Mouse (Mus musculus): ENCODE results near the gene Zfp446. TPM values are rescaled to one million over a fixed set of nuclear protein-coding genes. Genes with fewer than 3 reads are reported as not detected.

The Zfp446 gene
- total and polyA plus RNA-seq, 3 experiments, result 7.8 to 12.9 (median 12.8) TPM

- 0 out of 2 replicates have a peak, but pooled peaks cover 3% of the 10 kb centered on the region for H3K79me2 ChIP-seq (replicated peaks; ENCODE audit: control insufficient read depth, extremely low read depth, insufficient read depth, poor library complexity, severe bottlenecking)
- in situ Hi-C loops (cut with MboI; ENCODE audit: low pct_ligation_motif_present, low pct_unique_long_range_greater_than_20kb, low sequenced_read_pairs), result loop anchor here (5.0 to 25.0 kb wide), 4 partner anchors 36 to 519 kb away; partner anchors contain the start of gene Zfp606
- no peak overlapping the region for H3K4me3 ChIP-seq (replicated peaks in 1 of 3; ENCODE audit: low read depth in 2 of 3, low read length in 2 of 3, poor library complexity in 1 of 3)
Observed at GRCm38 (mm10) chr7:13006011-13006410, 28.4 kb downstream of the Zfp446 start.

DNA sequence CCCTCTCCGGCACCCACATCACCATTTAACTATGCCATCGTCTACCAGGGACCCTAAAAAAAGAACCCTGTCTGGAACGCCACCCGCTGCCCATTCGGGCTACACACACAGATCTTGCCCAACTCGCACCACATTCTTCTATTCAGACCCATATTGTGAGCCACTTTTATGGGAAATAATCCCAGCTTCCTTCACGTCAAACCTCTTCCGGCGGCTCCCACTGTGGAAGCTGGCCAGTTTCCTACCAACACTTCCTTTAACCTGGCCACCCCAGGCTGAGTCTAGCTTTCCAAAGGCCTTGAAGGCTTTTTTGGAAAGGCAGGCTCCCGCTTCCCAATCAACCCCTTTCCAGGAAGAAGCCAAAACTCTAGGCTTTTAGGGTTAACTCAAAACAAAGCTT lies 28.9 kb downstream of the Zfp446 start:
- H3K79me2 ChIP-seq (replicated peaks; ENCODE audit: control insufficient read depth, extremely low read depth, insufficient read depth, poor library complexity, severe bottlenecking), result 0 out of 2 replicates have a peak, but pooled peaks cover 3% of the 10 kb centered on the region
- H3K4me3 ChIP-seq (replicated peaks in 1 of 3; ENCODE audit: low read depth in 2 of 3, low read length in 2 of 3, poor library complexity in 1 of 3), result no peak overlapping the region
- H3K27me3 ChIP-seq (replicated peaks), result no peaks in the 10 kb centered on the region
- DNase-seq (ENCODE audit: extremely low read depth), result no peak
- H3K9me3 ChIP-seq (replicated peaks; ENCODE audit: low read length), result no peaks in the 10 kb centered on the region
- no peak overlapping the region for H3K9ac ChIP-seq (ENCODE audit: insufficient read depth, low read depth)
- dilution Hi-C loops (cut with MboI; ENCODE audit: extremely low pct_ligation_motif_present, extremely low pct_unique_long_range_greater_than_20kb, low sequenced_read_pairs) (no loop called here), in situ Hi-C loops (cut with MboI; ENCODE audit: low pct_ligation_motif_present, low pct_unique_long_range_greater_than_20kb, low sequenced_read_pairs) (loop anchor here (5.0 to 25.0 kb wide), 4 partner anchors 36 to 519 kb away; partner anchors contain the start of gene Zfp606)
- H3K27ac ChIP-seq (ENCODE audit: insufficient read depth, low read depth), result no peak overlapping the region
- peaks cover 25 to 39% of the 10 kb centered on the region in 2 experiments for H3K36me3 ChIP-seq (replicated peaks in 1 of 2; ENCODE audit: control insufficient read depth in 1 of 2, insufficient read depth in 1 of 2, low read length in 1 of 2)
- TF ChIP-seq EP300 (IDR thresholded peaks at IDR 0.05; ENCODE audit: low read length) (no peak), ZKSCAN1 (IDR thresholded peaks at IDR 0.05; ENCODE audit: borderline replicate concordance, low read depth, low read length) (no peak), HCFC1 (IDR thresholded peaks at IDR 0.05; ENCODE audit: low read depth, low read length) (no peak), RCOR1 (conservative IDR thresholded peaks at IDR 0.05; ENCODE audit: low read depth, low read length) (no peak), KAT2A (IDR thresholded peaks at IDR 0.05; ENCODE audit: insufficient replicate concordance, low read length) (no peak), BHLHE40 (IDR thresholded peaks at IDR 0.05; ENCODE audit: low read depth, low read length) (no peak), GABPA (IDR thresholded peaks at IDR 0.05; ENCODE audit: insufficient replicate concordance, low read depth, low read length) (no peak), SIN3A (IDR thresholded peaks at IDR 0.05; ENCODE audit: low read length) (no peak), MEF2A (IDR thresholded peaks at IDR 0.05; ENCODE audit: borderline replicate concordance, low read depth, low read length) (no peak), ZNF384 (IDR thresholded peaks at IDR 0.05; ENCODE audit: low read depth, low read length) (no peak)
- H3K4me1 ChIP-seq (ENCODE audit: control insufficient read depth in 1 of 2, insufficient read depth in 2 of 2), result peaks cover 8 to 14% of the 10 kb centered on the region in 2 experiments; a peak in 2 of 4 replicates
- H3K4me2 ChIP-seq (ENCODE audit: insufficient read depth, low read depth, poor library complexity, severe bottlenecking), result no peak overlapping the region

More at GRCm38 (mm10) chr7:13006011-13006410, 28.4 kb downstream of the Zfp446 start:
- Histone ChIP-seq H3K36me3 (replicated peaks in 1 of 2; ENCODE audit: control insufficient read depth in 1 of 2, insufficient read depth in 1 of 2, low read length in 1 of 2) (peaks cover 25 to 39% of the 10 kb centered on the region in 2 experiments), H3K4me1 (ENCODE audit: control insufficient read depth in 1 of 2, insufficient read depth in 2 of 2) (peaks cover 8 to 14% of the 10 kb centered on the region in 2 experiments; a peak in 2 of 4 replicates), H3K9ac (ENCODE audit: insufficient read depth, low read depth) (no peak overlapping the region), H3K4me2 (ENCODE audit: insufficient read depth, low read depth, poor library complexity, severe bottlenecking) (no peak overlapping the region), H3K9me3 (replicated peaks; ENCODE audit: low read length) (no peaks in the 10 kb centered on the region), H3K27ac (ENCODE audit: insufficient read depth, low read depth) (no peak overlapping the region), H3K27me3 (replicated peaks) (no peaks in the 10 kb centered on the region)
- TF ChIP-seq KAT2A (IDR thresholded peaks at IDR 0.05; ENCODE audit: insufficient replicate concordance, low read length) (no peak), ZC3H11A (IDR thresholded peaks at IDR 0.05; ENCODE audit: low read depth, low read length) (no peak), ZNF384 (IDR thresholded peaks at IDR 0.05; ENCODE audit: low read depth, low read length) (no peak), BHLHE40 (IDR thresholded peaks at IDR 0.05; ENCODE audit: low read depth, low read length) (no peak), SMC3 (IDR thresholded peaks at IDR 0.05; ENCODE audit: low read depth, low read length) (no peak), NELFE (IDR thresholded peaks at IDR 0.05; ENCODE audit: low read depth, low read length) (no peak), EP300 (IDR thresholded peaks at IDR 0.05; ENCODE audit: low read length) (no peak), SIN3A (IDR thresholded peaks at IDR 0.05; ENCODE audit: low read length) (no peak), PAX5 (IDR thresholded peaks at IDR 0.05; ENCODE audit: low read length) (no peak), CTCF (conservative IDR thresholded peaks at IDR 0.05 in 1 of 2, IDR thresholded peaks at IDR 0.05 in 1 of 2; ENCODE audit: low read depth in 2 of 2, low read length in 2 of 2) (no peak), JUND (conservative IDR thresholded peaks at IDR 0.05; ENCODE audit: low read depth, low read length) (no peak), CHD1 (IDR thresholded peaks at IDR 0.05; ENCODE audit: low read depth, low read length) (no peak), HCFC1 (IDR thresholded peaks at IDR 0.05; ENCODE audit: low read depth, low read length) (no peak), RCOR1 (conservative IDR thresholded peaks at IDR 0.05; ENCODE audit: low read depth, low read length) (no peak), ZMIZ1 (IDR thresholded peaks at IDR 0.05; ENCODE audit: low read depth, low read length) (no peak), USF2 (conservative IDR thresholded peaks at IDR 0.05; ENCODE audit: low read depth, low read length) (no peak)
- dilution Hi-C loops (cut with MboI; ENCODE audit: extremely low pct_ligation_motif_present, extremely low pct_unique_long_range_greater_than_20kb, low sequenced_read_pairs), result no loop called here
- DNase-seq (ENCODE audit: extremely low read depth), result no peak

Measured in CH12.LX (cell line).